Mouse (Mus musculus): Measurements from ENCODE around the gene Btbd11. TPM values are rescaled to one million over a fixed set of nuclear protein-coding genes. Genes with fewer than 3 reads are reported as not detected.

Btbd11 gene
- polyA plus RNA-seq, 1 experiment from 2014 or later: 4.7 TPM

DNA sequence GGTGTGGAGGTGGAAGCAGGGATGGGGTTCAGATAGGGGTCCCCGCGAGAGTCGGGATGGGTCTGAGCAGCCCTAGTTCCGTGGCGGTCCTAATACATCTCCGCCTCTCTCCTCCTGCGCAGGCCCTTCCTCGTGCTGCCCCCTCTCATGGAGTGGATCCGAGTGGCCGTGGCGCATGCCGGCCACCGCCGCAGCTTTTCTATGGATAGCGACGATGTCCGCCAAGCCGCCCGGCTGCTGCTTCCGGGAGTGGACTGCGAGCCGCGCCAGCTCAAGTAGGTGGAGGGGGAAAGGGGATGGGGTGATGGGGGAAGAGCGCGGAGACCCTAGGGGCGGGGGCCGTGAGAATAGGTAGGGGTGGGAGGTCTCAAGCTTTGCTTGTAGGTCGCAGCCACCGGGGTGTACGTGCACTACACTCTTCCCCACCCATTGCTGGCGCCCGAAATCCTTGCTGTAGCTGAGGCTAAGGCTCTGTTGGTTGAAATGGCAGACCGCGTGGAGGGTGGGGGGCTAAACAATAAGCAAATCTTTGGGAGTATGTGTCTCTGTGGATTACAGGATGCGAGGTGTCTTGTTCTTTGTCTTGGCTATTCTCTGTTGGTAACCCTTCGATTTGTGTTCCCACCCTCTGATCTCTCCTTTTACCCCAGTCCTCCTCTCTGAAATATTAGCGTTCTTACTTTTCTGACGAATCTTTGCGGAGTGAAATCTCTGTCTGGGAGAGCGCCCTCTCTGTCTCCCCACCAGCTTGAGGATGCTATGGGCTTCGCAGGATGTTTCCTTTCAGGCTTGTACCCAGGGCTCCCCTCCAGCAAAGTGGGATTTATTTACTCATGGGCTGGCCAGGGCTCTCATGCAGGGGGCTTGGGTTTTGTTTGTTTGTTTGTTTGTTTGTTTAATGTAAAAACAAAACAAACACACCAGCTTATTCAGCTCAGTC is 212.3 kb downstream of the Btbd11 start:
- H3K27me3 ChIP-seq (ENCODE audit: low read depth, poor library complexity, severe bottlenecking): peaks cover 14% of the 10 kb centered on the region
- H3K4me1 ChIP-seq: peaks cover 16% of the 10 kb centered on the region
- H3K4me3 ChIP-seq: peak overlapping the region; percentile 67
- H3K9me3 ChIP-seq (replicated peaks): no peaks in the 10 kb centered on the region
- peak overlapping the region; percentile 87 for H3K27ac ChIP-seq (replicated peaks)
- under 1% methylated on average over 41 of the region's 41 CpGs for WGBS
- no peaks in the 10 kb centered on the region for H3K36me3 ChIP-seq
- DNase-seq (ENCODE audit: low spot score): peak; percentile 57

DNA sequence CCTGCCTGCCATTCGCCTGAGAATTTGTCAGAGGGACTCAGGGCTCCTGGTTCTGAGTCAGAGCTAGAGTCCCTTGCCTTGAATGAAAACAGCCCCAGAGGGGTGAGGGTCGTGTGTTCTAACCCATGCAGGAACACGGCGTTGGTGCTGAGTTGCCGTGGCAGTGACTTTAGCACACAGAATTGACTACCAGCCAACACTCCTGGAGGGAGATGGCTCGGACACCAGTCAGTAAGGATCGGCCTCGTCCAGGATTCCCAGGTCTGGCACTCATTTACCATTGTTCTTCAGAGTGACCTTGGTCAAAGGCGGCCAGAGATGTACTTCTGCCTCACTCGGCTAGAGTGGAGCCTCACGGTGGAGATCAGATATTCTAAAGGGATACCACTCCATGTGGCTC is 215.9 kb downstream of the Btbd11 start:
- Histone ChIP-seq H3K4me3 (no peak overlapping the region), H3K27ac (replicated peaks) (no peak overlapping the region), H3K4me1 (peaks cover 16% of the 10 kb centered on the region), H3K36me3 (no peaks in the 10 kb centered on the region), H3K9me3 (replicated peaks) (no peaks in the 10 kb centered on the region), H3K27me3 (ENCODE audit: low read depth, poor library complexity, severe bottlenecking) (peaks cover 14% of the 10 kb centered on the region)
- no peak for DNase-seq (ENCODE audit: low spot score)
- WGBS: 86% methylated on average over 11 of the region's 11 CpGs

DNA sequence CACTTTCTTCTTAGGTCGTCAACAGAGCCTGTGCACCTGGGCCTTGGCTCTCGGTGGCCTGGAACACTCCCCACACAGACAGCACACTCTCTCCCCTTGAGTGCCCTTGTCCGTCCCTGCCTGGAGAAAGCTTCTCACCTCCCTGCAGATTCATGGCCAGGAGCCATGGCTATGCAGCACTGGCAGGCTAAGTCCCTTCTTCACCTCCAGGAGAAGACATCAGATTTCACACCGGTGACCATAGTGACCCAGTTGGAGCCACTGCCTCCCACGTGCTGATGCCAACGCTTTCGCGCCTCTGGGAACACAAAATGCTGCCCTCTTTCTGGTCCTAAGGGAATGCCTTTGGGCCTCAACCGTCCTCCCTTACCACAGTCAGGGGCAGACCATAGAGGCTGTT is 217.9 kb downstream of the Btbd11 start:
- 83% methylated on average over 9 of the region's 9 CpGs for WGBS
- 0 out of 2 replicates have a peak, but pooled peaks cover 4% of the 10 kb centered on the region for H3K27me3 ChIP-seq (ENCODE audit: low read depth, poor library complexity, severe bottlenecking)
- no peaks in the 10 kb centered on the region for H3K9me3 ChIP-seq (replicated peaks)
- no peaks in the 10 kb centered on the region for H3K36me3 ChIP-seq
- H3K4me1 ChIP-seq: 0 out of 2 replicates have a peak, but pooled peaks cover under 1% of the 10 kb centered on the region
- no peak overlapping the region for H3K4me3 ChIP-seq
- H3K27ac ChIP-seq (replicated peaks): no peak overlapping the region
- no peak for DNase-seq (ENCODE audit: low spot score)

DNA sequence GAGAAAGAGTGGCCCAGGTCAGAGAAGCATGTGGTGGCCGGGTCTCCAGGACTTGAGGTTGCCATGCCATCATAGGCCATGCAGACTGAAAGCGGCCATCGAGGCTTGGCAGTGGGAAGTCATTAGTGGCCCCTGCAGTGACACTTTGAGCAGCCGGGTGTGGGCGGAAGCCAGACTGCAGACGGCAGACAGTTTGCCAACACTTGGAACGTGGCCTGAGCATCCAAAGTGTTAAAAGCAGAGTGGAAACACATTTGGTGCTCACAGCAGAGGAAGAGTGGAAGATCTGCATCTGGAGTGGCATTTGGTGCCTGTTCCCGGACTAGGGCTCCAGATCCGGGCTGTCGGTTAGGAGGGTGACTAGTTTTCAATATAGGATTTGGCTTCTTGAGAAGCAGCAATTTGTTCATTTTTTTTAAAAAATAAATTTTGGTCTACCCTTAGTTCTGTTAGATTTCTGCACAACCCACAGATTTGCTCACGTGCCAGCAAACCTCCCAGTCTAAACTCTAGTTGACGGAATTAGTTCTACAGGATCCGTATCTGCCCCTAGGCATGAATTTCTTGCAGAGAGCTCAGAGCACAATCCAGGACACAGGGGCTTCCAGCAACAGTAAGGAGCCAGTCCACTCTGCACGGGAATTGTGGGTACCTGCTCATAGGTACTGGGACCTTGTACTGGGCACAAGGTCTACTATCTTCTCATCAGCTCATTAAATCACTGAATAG is 222.1 kb downstream of the Btbd11 start:
- Histone ChIP-seq H3K9me3 (replicated peaks) (no peaks in the 10 kb centered on the region), H3K4me1 (peaks cover 4% of the 10 kb centered on the region; the same call in 1 of the 2 replicates), H3K27ac (replicated peaks) (no peak overlapping the region), H3K4me3 (no peak overlapping the region), H3K36me3 (no peaks in the 10 kb centered on the region), H3K27me3 (ENCODE audit: low read depth, poor library complexity, severe bottlenecking) (no peaks in the 10 kb centered on the region)
- WGBS: 89% methylated on average over 14 of the region's 14 CpGs
- no peak for DNase-seq (ENCODE audit: low spot score)

DNA sequence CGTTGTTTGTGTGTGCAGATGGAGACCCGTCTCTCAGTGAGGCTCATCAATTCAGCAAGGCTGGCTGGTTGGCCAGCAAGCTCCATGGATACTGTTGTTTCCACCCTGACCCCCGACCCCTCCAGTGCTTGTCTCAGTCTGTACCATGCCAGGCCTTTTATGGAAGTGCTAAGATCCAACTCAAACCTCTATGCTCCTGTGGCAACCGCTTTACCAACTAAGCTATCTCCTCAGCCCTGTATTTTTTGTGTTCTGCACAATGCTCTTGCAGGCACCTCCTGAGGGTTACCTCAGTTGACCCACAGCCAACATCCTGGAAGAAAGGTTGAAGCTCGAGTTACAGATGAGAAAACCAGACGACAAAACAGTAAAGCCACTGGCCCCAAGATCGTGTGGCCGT is 230.5 kb downstream of the Btbd11 start:
- Histone ChIP-seq H3K27me3 (ENCODE audit: low read depth, poor library complexity, severe bottlenecking) (no peaks in the 10 kb centered on the region), H3K4me1 (peaks cover 28% of the 10 kb centered on the region), H3K4me3 (no peak overlapping the region), H3K36me3 (no peaks in the 10 kb centered on the region), H3K9me3 (replicated peaks) (no peaks in the 10 kb centered on the region), H3K27ac (replicated peaks) (peak overlapping the region; percentile 61)
- WGBS: 48% methylated on average over 8 of the region's 8 CpGs
- DNase-seq (ENCODE audit: low spot score): peak; percentile 36

DNA sequence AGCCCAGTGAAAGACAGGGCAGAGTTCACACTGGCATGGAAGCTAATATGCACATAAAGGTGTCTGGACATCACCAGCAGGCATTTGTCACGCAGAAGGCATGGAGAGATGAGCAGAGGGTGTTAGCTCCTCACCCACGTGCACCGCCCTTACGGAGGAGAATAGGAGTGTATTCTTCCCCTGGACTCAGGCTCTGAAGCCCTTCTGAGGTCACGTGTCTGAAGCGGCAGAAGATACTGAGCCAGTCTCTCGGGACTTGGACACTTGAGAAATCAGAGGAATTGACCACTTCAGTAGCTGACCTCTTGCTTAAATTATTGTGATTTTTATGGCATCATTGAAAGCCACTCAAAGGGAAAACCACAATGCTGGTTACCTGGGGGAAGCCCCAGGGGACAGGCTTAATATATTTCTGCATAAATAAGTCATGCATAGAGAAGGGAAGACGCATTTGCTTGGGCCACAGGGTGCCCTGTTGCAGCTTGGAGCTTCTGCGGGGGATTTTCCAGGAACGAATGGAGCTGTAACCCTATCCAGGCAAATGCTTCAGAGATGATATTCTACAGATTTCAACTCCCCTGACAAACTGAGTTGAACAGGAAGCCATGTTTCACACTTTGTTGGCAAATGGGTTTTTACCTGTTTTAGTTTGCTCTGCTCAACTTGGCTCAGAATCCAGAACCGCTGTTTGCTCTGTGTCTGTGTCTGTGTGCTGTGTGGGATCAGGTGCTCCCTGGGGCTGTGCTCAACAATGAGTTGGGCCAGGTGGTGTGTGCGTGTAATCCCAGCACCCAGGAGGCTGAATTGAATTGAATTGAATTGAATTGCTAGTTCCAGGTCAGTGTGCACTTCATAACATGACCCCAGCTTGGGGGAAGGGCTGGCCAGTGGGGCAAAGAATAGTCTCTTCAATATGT is 231.1 kb downstream of the Btbd11 start:
- Histone ChIP-seq H3K27me3 (ENCODE audit: low read depth, poor library complexity, severe bottlenecking) (no peaks in the 10 kb centered on the region), H3K4me3 (no peak overlapping the region), H3K36me3 (no peaks in the 10 kb centered on the region), H3K4me1 (peaks cover 28% of the 10 kb centered on the region), H3K27ac (replicated peaks) (peak overlapping the region; percentile 61), H3K9me3 (replicated peaks) (no peaks in the 10 kb centered on the region)
- DNase-seq (ENCODE audit: low spot score): no peak
- 73% methylated on average over 12 of the region's 12 CpGs for WGBS

DNA sequence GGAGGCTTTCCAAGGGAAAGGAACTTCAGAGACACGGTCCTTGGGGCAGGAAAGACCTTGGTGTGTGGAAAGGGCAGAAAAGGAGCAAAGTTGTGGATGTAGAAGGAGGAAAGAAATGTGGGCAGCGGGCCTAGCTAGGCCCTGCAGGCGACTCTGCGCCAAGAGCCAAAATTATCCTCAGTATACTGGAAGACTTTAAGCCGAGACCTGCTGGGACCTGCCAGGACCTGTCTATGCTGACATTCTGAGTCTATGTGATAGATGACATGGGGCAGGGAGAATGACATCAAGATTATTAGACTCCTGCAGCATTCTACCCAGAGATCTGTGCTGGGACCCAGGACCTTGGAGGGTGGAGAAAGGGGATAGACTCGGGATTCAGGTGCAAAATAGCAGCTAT is 234.5 kb downstream of the Btbd11 start:
- 91% methylated on average over 6 of the region's 6 CpGs for WGBS
- no peak for DNase-seq (ENCODE audit: low spot score)
- 0 out of 2 replicates have a peak, but pooled peaks cover 12% of the 10 kb centered on the region for H3K27me3 ChIP-seq (ENCODE audit: low read depth, poor library complexity, severe bottlenecking)
- peaks cover 28% of the 10 kb centered on the region for H3K4me1 ChIP-seq
- H3K4me3 ChIP-seq: no peak overlapping the region
- no peaks in the 10 kb centered on the region for H3K36me3 ChIP-seq
- H3K9me3 ChIP-seq (replicated peaks): no peaks in the 10 kb centered on the region
- no peak overlapping the region for H3K27ac ChIP-seq (replicated peaks)

DNA sequence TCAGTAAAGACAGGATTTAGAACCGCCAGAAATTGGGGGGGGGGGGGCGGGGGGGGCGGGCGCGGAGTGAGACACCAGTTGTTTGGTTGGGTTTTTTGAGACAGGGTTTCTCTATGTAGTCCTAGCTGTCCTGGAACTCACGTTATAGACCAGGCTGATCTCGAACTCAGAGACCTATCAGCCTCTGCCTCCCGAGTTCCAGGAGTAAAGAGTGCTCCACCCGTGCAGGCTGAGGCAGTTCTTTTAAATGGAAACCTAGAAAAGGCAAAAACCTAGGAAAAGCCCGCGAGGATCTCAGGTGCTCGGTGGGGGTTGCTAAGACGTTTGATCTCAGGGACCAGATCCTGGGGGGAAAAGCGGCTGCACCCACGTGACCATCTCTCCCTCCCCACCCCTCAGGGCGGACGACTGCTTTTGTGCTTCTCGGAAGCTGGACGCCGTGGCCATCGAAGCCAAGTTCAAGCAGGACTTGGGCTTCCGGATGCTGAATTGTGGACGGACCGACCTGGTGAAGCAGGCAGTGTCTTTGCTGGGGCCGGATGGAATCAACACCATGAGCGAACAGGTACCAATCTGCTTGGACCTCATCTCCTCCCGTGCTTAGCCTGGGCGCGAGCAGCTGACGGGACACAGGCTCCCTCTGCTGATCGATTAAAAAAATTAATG is 238.0 kb downstream of the Btbd11 start:
- Histone ChIP-seq H3K4me3 (peak overlapping the region; percentile 56), H3K9me3 (replicated peaks) (no peaks in the 10 kb centered on the region), H3K27me3 (ENCODE audit: low read depth, poor library complexity, severe bottlenecking) (0 out of 2 replicates have a peak, but pooled peaks cover 12% of the 10 kb centered on the region), H3K36me3 (no peaks in the 10 kb centered on the region), H3K27ac (replicated peaks) (peak overlapping the region; percentile 70), H3K4me1 (peaks cover 6% of the 10 kb centered on the region; the same call in 1 of the 2 replicates)
- 5% methylated on average over 31 of the region's 31 CpGs for WGBS
- DNase-seq (ENCODE audit: low spot score): peak; percentile 69

DNA sequence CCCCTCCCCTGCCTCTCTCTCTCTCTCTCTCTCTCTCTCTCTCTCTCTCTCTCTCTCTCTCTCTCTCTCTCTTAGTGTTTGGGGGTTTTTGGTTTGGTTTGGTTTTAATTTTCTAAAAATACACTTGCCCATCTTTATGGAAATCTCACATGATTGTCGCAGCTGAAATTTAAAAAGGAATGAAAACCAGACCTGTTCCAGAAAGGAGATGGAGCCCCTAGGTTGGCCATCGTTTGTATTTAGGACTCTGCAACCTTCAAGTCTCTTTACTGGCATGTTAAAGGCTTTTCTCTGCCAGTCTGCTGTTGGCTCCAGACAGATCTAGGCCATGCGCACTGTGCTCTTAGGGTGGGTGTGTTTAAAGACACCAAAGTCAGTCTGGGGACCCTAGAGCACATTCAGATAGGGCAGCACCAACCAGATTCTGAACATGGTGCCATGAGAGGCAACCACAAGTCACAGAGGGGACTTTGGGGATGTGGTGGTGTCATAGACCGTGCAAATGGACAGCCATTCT is 238.6 kb downstream of the Btbd11 start:
- H3K4me3 ChIP-seq: peak overlapping the region; percentile 56
- no peak for DNase-seq (ENCODE audit: low spot score)
- 0 out of 2 replicates have a peak, but pooled peaks cover 12% of the 10 kb centered on the region for H3K27me3 ChIP-seq (ENCODE audit: low read depth, poor library complexity, severe bottlenecking)
- H3K36me3 ChIP-seq: no peaks in the 10 kb centered on the region
- H3K27ac ChIP-seq (replicated peaks): no peak overlapping the region
- no peaks in the 10 kb centered on the region for H3K9me3 ChIP-seq (replicated peaks)
- 67% methylated on average over 4 of the region's 4 CpGs for WGBS
- H3K4me1 ChIP-seq: peaks cover 6% of the 10 kb centered on the region; the same call in 1 of the 2 replicates

DNA sequence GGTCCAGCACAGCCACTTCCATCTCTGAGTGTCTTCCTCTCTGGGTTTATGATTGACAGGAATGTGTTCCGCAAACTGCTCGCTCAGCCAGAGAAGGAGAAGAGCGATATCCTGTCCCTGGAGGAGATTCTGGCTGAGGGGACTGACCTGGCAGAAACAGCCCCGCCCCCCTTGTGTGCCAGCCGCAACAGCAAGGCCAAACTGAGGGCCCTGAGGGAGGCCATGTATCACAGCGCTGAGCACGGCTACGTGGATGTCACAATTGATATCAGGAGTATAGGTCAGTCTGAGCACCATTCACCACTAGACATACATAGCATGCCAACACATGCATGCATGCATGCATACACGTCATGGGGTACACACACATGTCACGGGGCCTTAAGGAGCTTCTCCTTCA is 245.4 kb downstream of the Btbd11 start:
- H3K9me3 ChIP-seq (replicated peaks): no peaks in the 10 kb centered on the region
- no peaks in the 10 kb centered on the region for H3K27me3 ChIP-seq (ENCODE audit: low read depth, poor library complexity, severe bottlenecking)
- WGBS: 95% methylated on average over 10 of the region's 10 CpGs
- no peak overlapping the region for H3K27ac ChIP-seq (replicated peaks)
- no peak for DNase-seq (ENCODE audit: low spot score)
- no peak overlapping the region for H3K4me3 ChIP-seq
- no peaks in the 10 kb centered on the region for H3K4me1 ChIP-seq
- H3K36me3 ChIP-seq: no peaks in the 10 kb centered on the region

DNA sequence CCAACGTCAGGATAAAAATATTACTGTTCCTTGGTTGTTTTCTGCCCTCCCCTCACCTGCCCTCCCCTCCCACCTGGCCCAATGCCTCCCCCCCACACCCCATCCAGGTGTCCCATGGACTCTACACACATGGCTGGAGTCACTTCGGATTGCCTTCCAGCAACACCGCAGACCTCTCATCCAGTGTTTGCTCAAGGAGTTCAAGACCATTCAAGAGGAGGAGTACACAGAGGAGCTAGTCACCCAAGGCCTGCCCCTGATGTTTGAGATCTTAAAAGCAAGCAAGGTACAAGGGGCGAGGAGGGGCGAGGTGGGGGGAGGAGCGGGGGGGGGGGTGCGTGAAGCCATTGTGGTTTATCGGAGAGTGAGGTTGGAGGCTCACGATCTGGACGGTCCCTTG is 247.0 kb downstream of the Btbd11 start:
- Histone ChIP-seq H3K4me1 (no peaks in the 10 kb centered on the region), H3K27me3 (ENCODE audit: low read depth, poor library complexity, severe bottlenecking) (no peaks in the 10 kb centered on the region), H3K27ac (replicated peaks) (no peak overlapping the region), H3K9me3 (replicated peaks) (no peaks in the 10 kb centered on the region), H3K36me3 (no peaks in the 10 kb centered on the region), H3K4me3 (no peak overlapping the region)
- 89% methylated on average over 10 of the region's 10 CpGs for WGBS
- DNase-seq (ENCODE audit: low spot score): no peak
